Mouse (Mus musculus) cerebellum, adult 2 months (tissue): ENCODE measurements at regions not wholly inside any gene's neighbourhood (a gene's known extent, or its start where the extent isn't known, plus 50 kb on each side); places are given as distances from the start of the nearest gene placed in this dataset.

Source experiments
- CTCF ChIP-seq: fragments of 200-500 bp; IDR thresholded peaks from 2 replicates; pipeline ENCODE4 v1.5.1; 2011; ENCODE audit warnings: low read depth, mild to moderate bottlenecking, control low read depth, low read length, moderate library complexity, borderline replicate concordance; ENCODE audit not compliant: insufficient read depth
- POLR2A ChIP-seq: fragments of 200-500 bp; IDR thresholded peaks from 2 replicates; pipeline ENCODE4 v1.6.1; 2011; ENCODE audit warnings: low read length, control low read depth, borderline replicate concordance; ENCODE audit not compliant: insufficient read depth

DNA sequence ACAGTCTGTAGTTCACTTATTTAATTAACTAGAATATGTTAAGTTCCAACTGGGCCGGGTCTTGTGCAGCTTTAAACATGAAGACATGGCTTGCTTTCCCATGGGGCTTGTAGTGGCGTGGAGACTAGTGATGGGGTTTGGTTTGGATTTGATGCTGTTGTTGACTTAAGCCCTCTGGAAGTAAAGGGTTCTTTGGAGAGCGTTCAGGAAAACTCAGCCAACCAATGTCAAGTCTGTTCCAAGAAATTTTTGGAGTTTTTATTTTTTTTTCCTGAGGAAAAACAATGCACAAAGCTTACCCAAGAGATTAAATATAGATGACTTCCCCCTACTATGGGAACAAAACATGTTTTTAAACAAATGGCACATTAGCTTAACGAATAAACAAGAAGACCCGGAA lies 67.3 kb upstream of the Galnt15 start:
- TF ChIP-seq CTCF: no peak
- no peak for TF ChIP-seq POLR2A
